Comparison of ENCODE assay signal across 18 mouse cellular contexts in genomic region chr14:8833516-8833915, GRCm38 (mm10).
"Had no signal": no experiment of that assay in that cellular context is flagged by ENCODE, and none has a peak within 500 bp of the region (broad histone marks: within the 10 kb centered on the region; RNA-seq: fewer than 3 reads in every experiment).

No protein-coding gene starts in this region.

- H3K36me3 ChIP-seq: liver, embryonic 12.5 days; midbrain, embryonic 12.5 days; neural tube, embryonic 13.5 days; neural tube, embryonic 15.5 days had no signal

- H3K27ac ChIP-seq: liver, embryonic 12.5 days; liver, embryonic 14.5 days; macrophage; midbrain, embryonic 12.5 days; neural tube, embryonic 13.5 days; neural tube, embryonic 15.5 days had no signal

- H3K4me3 ChIP-seq: liver, embryonic 12.5 days; megakaryocyte, embryonic 14.5 days; midbrain, embryonic 12.5 days; myocyte; neural tube, embryonic 13.5 days; neural tube, embryonic 15.5 days had no signal

- H3K9ac ChIP-seq: liver, embryonic 12.5 days; liver, embryonic 14.5 days; midbrain, embryonic 12.5 days; neural tube, embryonic 13.5 days; neural tube, embryonic 15.5 days had no signal

- H3K4me2 ChIP-seq: liver, embryonic 12.5 days; midbrain, embryonic 12.5 days; neural tube, embryonic 13.5 days; neural tube, embryonic 15.5 days had no signal

- H3K4me1 ChIP-seq: liver, embryonic 12.5 days; megakaryocyte, embryonic 14.5 days; midbrain, embryonic 12.5 days; neural tube, embryonic 13.5 days; neural tube, embryonic 15.5 days had no signal

- H3K9me3 ChIP-seq: liver, embryonic 12.5 days; megakaryocyte, embryonic 14.5 days; midbrain, embryonic 12.5 days; neural tube, embryonic 13.5 days; neural tube, embryonic 15.5 days had no signal

- DNase-seq: midbrain, embryonic 14.5 days; retina, postnatal 1 day; right cerebral cortex, adult 18-20 months; right cerebral cortex, postnatal 25 days; right cerebral cortex, postnatal 4 days; spleen, adult 18-20 months; thymus, adult 18-20 months; thymus, postnatal 14 days; thymus, postnatal 36 days had no signal

- ATAC-seq: liver, embryonic 12.5 days; midbrain, embryonic 16.5 days had no signal

- H3K27me3 ChIP-seq: liver, embryonic 12.5 days; megakaryocyte, embryonic 14.5 days; midbrain, embryonic 12.5 days; neural tube, embryonic 13.5 days; neural tube, embryonic 15.5 days had no signal
